Mouse (Mus musculus) lung, adult 2 months (tissue): ENCODE results near the gene Tradd. TPM values are rescaled to one million over a fixed set of nuclear protein-coding genes. Genes with fewer than 3 reads are reported as not detected.

Experiments used
- DNase-seq: peaks from one replicate; pipeline ENCODE4 v3.0.0; 2022
- H3K4me1 ChIP-seq: fragments of 200-500 bp; 2 replicates; pipeline ENCODE4 v1.6.1; 2011; ENCODE audit warnings: low read length; ENCODE audit not compliant: control insufficient read depth, insufficient read depth
- H3K4me3 ChIP-seq: fragments of 200-500 bp; replicated peaks from 2 replicates; pipeline ENCODE3; 2011; ENCODE audit warnings: low read depth, mild to moderate bottlenecking, control low read depth, low read length; ENCODE audit errors: extremely low read depth
- CTCF ChIP-seq: fragments of 200-500 bp; IDR thresholded peaks from 2 replicates; pipeline ENCODE4 v1.5.1; 2011; ENCODE audit warnings: mild to moderate bottlenecking, low read length, control low read depth; ENCODE audit not compliant: insufficient read depth
- POLR2A ChIP-seq: fragments of 200-500 bp; IDR thresholded peaks from 2 replicates; pipeline ENCODE4 v1.6.1; 2011; ENCODE audit warnings: low read depth, mild to moderate bottlenecking, control low read depth, low read length, borderline replicate concordance; ENCODE audit errors: extremely low read depth
- WGBS: fragments of 180-500 bp; shearing (Covaris S2); methylation state at CpG from one replicate; pipeline ENCODE4 v1.1.7; 2018; 5-methylcytosine and 5-hydroxymethylcytosine counted together
- polyA plus RNA-seq: library from polyadenylated mRNA; depleted of rRNA; stranded (reverse); fragments of >200 nt; gene quantifications from 2 replicates; pipeline ENCODE4 v1.2.3, GENCODE M21; 2012

Gene Tradd
- polyA plus RNA-seq, 1 experiment: 21.3 TPM

GRCm38 (mm10) chr8:105288958-105289732, 24.7 kb upstream of the Tradd start:
- Histone ChIP-seq H3K4me3 (peak overlapping the region; percentile 75), H3K4me1 (peaks cover 11% of the 10 kb centered on the region)
- TF ChIP-seq POLR2A (peak; percentile 17; the same call in 1 of the 2 replicates), CTCF (no peak)
- WGBS: under 1% methylated on average over 53 of the region's 53 CpGs
- peak; percentile 90 for DNase-seq

- H3K4me3 ChIP-seq: no peak overlapping the region
- peaks cover 11% of the 10 kb centered on the region for H3K4me1 ChIP-seq
- no peak for DNase-seq
- WGBS: 84% methylated on average over 5 of the region's 5 CpGs
- TF ChIP-seq CTCF (no peak), POLR2A (no peak)
Measured at GRCm38 (mm10) chr8:105288231-105288630, 23.8 kb upstream of the Tradd start.

- peaks cover 15% of the 10 kb centered on the region for H3K4me1 ChIP-seq
- WGBS: 90% methylated on average over 4 of the region's 4 CpGs
- TF ChIP-seq POLR2A (no peak), CTCF (no peak)
Measured at GRCm38 (mm10) chr8:105286907-105287306, 22.5 kb upstream of the Tradd start.

GRCm38 (mm10) chr8:105285514-105285913, 21.1 kb upstream of the Tradd start:
- peaks cover 12% of the 10 kb centered on the region for H3K4me1 ChIP-seq
- 69% methylated on average over 12 of the region's 12 CpGs for WGBS
- H3K4me3 ChIP-seq: no peak overlapping the region
- TF ChIP-seq CTCF (no peak), POLR2A (no peak)
- no peak for DNase-seq

More at GRCm38 (mm10) chr8:105286907-105287306, 22.5 kb upstream of the Tradd start:
- DNase-seq: no peak
- H3K4me3 ChIP-seq: no peak overlapping the region

GRCm38 (mm10) chr8:105283074-105283473, 18.7 kb upstream of the Tradd start:
- H3K4me3 ChIP-seq: peak overlapping the region; percentile 18
- TF ChIP-seq POLR2A (no peak), CTCF (peak; percentile 75)
- 44% methylated on average over 23 of the region's 23 CpGs for WGBS
- peak; percentile 64 for DNase-seq
- peaks cover 4% of the 10 kb centered on the region; the same call in 1 of the 2 replicates for H3K4me1 ChIP-seq

- Histone ChIP-seq H3K4me3 (no peak overlapping the region), H3K4me1 (peaks cover 4% of the 10 kb centered on the region; the same call in 1 of the 2 replicates)
- WGBS: 79% methylated on average over 4 of the region's 4 CpGs
- no peak for DNase-seq
- TF ChIP-seq CTCF (no peak), POLR2A (no peak)
Measured at GRCm38 (mm10) chr8:105282239-105282638, 17.8 kb upstream of the Tradd start.

- H3K4me1 ChIP-seq: peaks cover 4% of the 10 kb centered on the region; the same call in 1 of the 2 replicates
- no peak overlapping the region for H3K4me3 ChIP-seq
- WGBS: 80% methylated on average over 12 of the region's 12 CpGs
- DNase-seq: no peak
- TF ChIP-seq CTCF: no peak
- TF ChIP-seq POLR2A: no peak
Measured at GRCm38 (mm10) chr8:105281821-105282220, 17.4 kb upstream of the Tradd start.

- no peak for DNase-seq
- H3K4me1 ChIP-seq: peaks cover 12% of the 10 kb centered on the region
- TF ChIP-seq POLR2A: no peak
- TF ChIP-seq CTCF: no peak
- no peak overlapping the region for H3K4me3 ChIP-seq
- 76% methylated on average over 3 of the region's 3 CpGs for WGBS
Measured at GRCm38 (mm10) chr8:105280567-105280966, 16.2 kb upstream of the Tradd start.

GRCm38 (mm10) chr8:105278911-105279334, 14.5 kb upstream of the Tradd start:
- whole genome bisulfite sequencing: 8% methylated on average over 28 of the region's 28 CpGs
- peak; percentile 80 for DNase-seq

More at GRCm38 (mm10) chr8:105278911-105279334, 14.5 kb upstream of the Tradd start:
- TF ChIP-seq POLR2A (no peak), CTCF (no peak)
- Histone ChIP-seq H3K4me1 (peaks cover 12% of the 10 kb centered on the region), H3K4me3 (peak overlapping the region; percentile 6)
